Mouse (Mus musculus) skeletal muscle tissue, adult 2 months (tissue): ENCODE measurements at regions not wholly inside any gene's neighbourhood (a gene's known extent, or its start where the extent isn't known, plus 50 kb on each side); places are given as distances from the start of the nearest gene placed in this dataset.
A peak's percentile ranks its signal among the peaks of the same experiment; 100 is the strongest.

Experiments
- DNase-seq: peaks from one replicate; pipeline ENCODE4 v3.0.0-alpha.2; 2012; ENCODE audit warnings: low read depth, low spot score

GRCm38 (mm10) chr10:41018888-41019287, 53.2 kb downstream of the Gpr6 start:
- no peak for DNase-seq

GRCm38 (mm10) chr10:41016547-41016946, 55.5 kb downstream of the Gpr6 start:
- no peak for DNase-seq

- DNase-seq, result no peak
These were observed 56.4 kb downstream of the Gpr6 start for GRCm38 (mm10) chr10:41015654-41016053.

- no peak for DNase-seq
These were observed 61.5 kb downstream of the Gpr6 start for GRCm38 (mm10) chr10:41010585-41010984.

- no peak for DNase-seq
These were observed 64.2 kb downstream of the Gpr6 start for GRCm38 (mm10) chr10:41007866-41008265.

- peak; percentile 4 for DNase-seq
These were observed 65.5 kb downstream of the Gpr6 start for GRCm38 (mm10) chr10:41006634-41007033.

GRCm38 (mm10) chr10:41005776-41006175, 66.3 kb downstream of the Gpr6 start:
- no peak for DNase-seq

- DNase-seq, result no peak
These were observed 67.3 kb downstream of the Gpr6 start for GRCm38 (mm10) chr10:41004753-41005152.

GRCm38 (mm10) chr10:41004044-41004689, 67.9 kb downstream of the Gpr6 start:
- peak; percentile 80 for DNase-seq

GRCm38 (mm10) chr10:41003197-41003596, 68.9 kb downstream of the Gpr6 start:
- no peak for DNase-seq

- DNase-seq, result no peak
These were observed 71.1 kb downstream of the Gpr6 start for GRCm38 (mm10) chr10:41000965-41001364.

- DNase-seq, result no peak
These were observed 72.6 kb downstream of the Gpr6 start for GRCm38 (mm10) chr10:40999486-40999885.

- no peak for DNase-seq
These were observed 73.3 kb downstream of the Gpr6 start for GRCm38 (mm10) chr10:40998799-40999198.

- no peak for DNase-seq
These were observed 73.8 kb downstream of the Gpr6 start for GRCm38 (mm10) chr10:40998330-40998729.

- no peak for DNase-seq
These were observed 74.5 kb downstream of the Gpr6 start for GRCm38 (mm10) chr10:40997606-40998005.
